Mouse (Mus musculus): ENCODE measurements around the gene Cnga4.

DNA sequence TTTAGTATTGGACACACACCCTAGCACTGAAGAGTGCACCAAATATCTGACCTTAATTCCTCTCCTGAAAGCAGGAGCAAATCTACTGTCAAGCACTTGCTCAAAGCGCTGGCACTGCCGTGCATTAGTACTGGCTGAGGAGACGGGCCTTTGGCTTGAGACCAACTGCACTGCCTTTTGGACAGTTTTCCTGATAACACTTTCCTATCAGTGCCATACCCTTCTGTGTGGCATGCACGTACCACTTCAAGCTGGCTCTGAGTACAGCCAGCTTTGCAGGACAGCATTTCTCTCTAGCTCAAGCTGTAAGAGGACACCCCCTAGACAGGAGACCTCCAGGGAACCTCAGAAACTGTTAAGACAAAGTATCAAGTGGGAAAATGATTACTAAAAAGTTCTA lies 30.9 kb upstream of the Cnga4 start:
- TF ChIP-seq CTCF (IDR thresholded peaks at IDR 0.05) (no peak), EP300 (IDR thresholded peaks at IDR 0.05) (no peak)

All from lung, postnatal 0 days (tissue).